Mouse (Mus musculus) lung, adult 2 months (tissue): ENCODE measurements around the gene Klf4.

Source experiments
- CTCF ChIP-seq: fragments of 200-500 bp; IDR thresholded peaks from 2 replicates; pipeline ENCODE4 v1.5.1; 2011; ENCODE audit warnings: mild to moderate bottlenecking, low read length, control low read depth; ENCODE audit not compliant: insufficient read depth
- POLR2A ChIP-seq: fragments of 200-500 bp; IDR thresholded peaks from 2 replicates; pipeline ENCODE4 v1.6.1; 2011; ENCODE audit warnings: low read depth, mild to moderate bottlenecking, control low read depth, low read length, borderline replicate concordance; ENCODE audit errors: extremely low read depth

DNA sequence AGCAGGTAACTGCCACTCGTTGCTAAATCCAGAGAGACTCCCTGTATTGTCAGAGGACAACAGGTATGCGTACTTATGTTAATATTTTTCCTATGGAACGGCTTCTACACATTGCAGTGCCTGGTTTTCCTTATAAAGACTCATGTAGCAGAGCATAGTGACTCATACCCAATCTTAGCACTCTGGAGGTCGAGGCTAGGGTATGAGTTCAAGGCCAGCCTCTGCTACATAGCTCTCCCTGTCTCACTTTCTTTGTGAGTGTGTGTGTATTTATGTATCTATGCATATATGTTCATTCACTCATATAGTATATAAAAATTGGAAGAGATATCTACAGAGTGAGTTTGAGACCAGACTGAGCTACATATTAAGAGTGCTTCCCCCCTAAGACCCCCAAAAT lies 8.3 kb downstream of the Klf4 start:
- no peak for TF ChIP-seq CTCF
- TF ChIP-seq POLR2A, result no peak
